Comparison of ENCODE assay signal across 26 mouse cellular contexts in genomic region chr13:100511860-100512364, GRCm38 (mm10). TPM values are rescaled to one million over a fixed set of nuclear protein-coding genes. Genes with fewer than 3 reads are reported as not detected.
DNase-seq lines count a peak whose midpoint lies in the region; ATAC-seq and TF ChIP-seq lines count a peak whose summit lies in the region.
"Had no signal": no experiment of that assay in that cellular context is flagged by ENCODE, and none has a peak within 500 bp of the region (broad histone marks: within the 10 kb centered on the region; RNA-seq: fewer than 3 reads in every experiment).

No protein-coding gene starts in this region.

- H3K27ac ChIP-seq in liver, embryonic 11.5 days (ENCODE audit: low read depth, low read length): peak overlapping the region; percentile 79; the same call in 1 of the 2 replicates
- H3K27ac ChIP-seq in MEL (ENCODE audit: control insufficient read depth, low read depth, low read length): peak overlapping the region; percentile 77
- peak overlapping the region; percentile 69 for H3K27ac ChIP-seq in liver, embryonic 12.5 days
- no peak overlapping the region for H3K27ac ChIP-seq in liver, embryonic 16.5 days (ENCODE audit: low read length)
- H3K27ac ChIP-seq: embryonic facial prominence, embryonic 15.5 days; forebrain, embryonic 10.5 days; heart, embryonic 10.5 days; hindbrain, embryonic 13.5 days had no signal

- no peak for DNase-seq in liver, embryonic 11.5 days (ENCODE audit: low spot score)
- DNase-seq in liver: no peak
- DNase-seq in MEL (ENCODE audit: low read depth, low spot score): peak; percentile 70
- DNase-seq in layer of hippocampus, adult 9-11 months: no peak
- DNase-seq in frontal cortex, postnatal 10 days (ENCODE audit: low spot score in 2 of 2): no peak
- no peak for DNase-seq in retina, embryonic 14.5 days (ENCODE audit: low spot score)
- DNase-seq: adrenal gland, postnatal 25 days; cerebellum, adult 11 months; cerebellum, adult 8-10 months; cerebellum, postnatal 14 days; embryo, embryonic 11 days; gastrocnemius, postnatal 10 days; heart, adult 18-20 months; heart, postnatal 10 days had no signal

- H3K36me3 ChIP-seq in liver, embryonic 11.5 days (ENCODE audit: control insufficient read depth, insufficient read depth, low read length): no peaks in the 10 kb centered on the region
- H3K36me3 ChIP-seq in MEL (ENCODE audit: control insufficient read depth in 1 of 2, insufficient read depth in 2 of 2, low read length in 2 of 2): peaks cover 0 to 17% of the 10 kb centered on the region in 2 experiments; a peak in 2 of 4 replicates
- H3K36me3 ChIP-seq in liver, embryonic 12.5 days: 0 out of 2 replicates have a peak, but pooled peaks cover 3% of the 10 kb centered on the region
- H3K36me3 ChIP-seq in liver, embryonic 16.5 days (ENCODE audit: control insufficient read depth, insufficient read depth): no peaks in the 10 kb centered on the region
- H3K36me3 ChIP-seq: embryonic facial prominence, embryonic 15.5 days; forebrain, embryonic 10.5 days; heart, embryonic 10.5 days; hindbrain, embryonic 13.5 days had no signal

- 0 out of 2 replicates have a peak overlapping the region, but pooled peaks have one; percentile 2 for H3K4me2 ChIP-seq in liver, embryonic 11.5 days
- H3K4me2 ChIP-seq in liver, embryonic 12.5 days: peak overlapping the region; percentile 47
- H3K4me2 ChIP-seq in liver, embryonic 16.5 days (ENCODE audit: low read depth, low read length): no peak overlapping the region
- H3K4me2 ChIP-seq: embryonic facial prominence, embryonic 15.5 days; hindbrain, embryonic 13.5 days had no signal

- H3K9ac ChIP-seq in liver, embryonic 11.5 days (ENCODE audit: low read depth, low read length): no peak overlapping the region
- H3K9ac ChIP-seq in MEL (ENCODE audit: control insufficient read depth, low read depth, low read length, poor library complexity, severe bottlenecking): peak overlapping the region; percentile 12
- no peak overlapping the region for H3K9ac ChIP-seq in liver, embryonic 12.5 days
- no peak overlapping the region for H3K9ac ChIP-seq in liver, embryonic 16.5 days (ENCODE audit: low read depth, low read length)
- H3K9ac ChIP-seq: hindbrain, embryonic 13.5 days had no signal

- TF ChIP-seq RAD21 in MEL (IDR thresholded peaks at IDR 0.05; ENCODE audit: low read depth, low read length): no peak

- H3K79me2 ChIP-seq in MEL (ENCODE audit: control insufficient read depth, insufficient read depth, low read length, poor library complexity): no peaks in the 10 kb centered on the region

- no peaks in the 10 kb centered on the region for H3K9me3 ChIP-seq in liver, embryonic 11.5 days (ENCODE audit: control insufficient read depth, low read length)
- H3K9me3 ChIP-seq in MEL (replicated peaks; ENCODE audit: insufficient read depth, low read length): no peaks in the 10 kb centered on the region
- no peaks in the 10 kb centered on the region for H3K9me3 ChIP-seq in liver, embryonic 12.5 days (replicated peaks)
- H3K9me3 ChIP-seq in liver, embryonic 16.5 days (replicated peaks; ENCODE audit: control insufficient read depth, low read length): no peaks in the 10 kb centered on the region
- H3K9me3 ChIP-seq: embryonic facial prominence, embryonic 15.5 days; forebrain, embryonic 10.5 days; heart, embryonic 10.5 days; hindbrain, embryonic 13.5 days had no signal

- no peaks in the 10 kb centered on the region for H3K27me3 ChIP-seq in liver, embryonic 11.5 days (replicated peaks; ENCODE audit: control insufficient read depth, insufficient read depth, low read length)
- no peaks in the 10 kb centered on the region for H3K27me3 ChIP-seq in MEL (ENCODE audit: control insufficient read depth in 1 of 2, insufficient read depth in 2 of 2, low read length in 2 of 2)
- H3K27me3 ChIP-seq in liver, embryonic 12.5 days (replicated peaks): no peaks in the 10 kb centered on the region
- no peaks in the 10 kb centered on the region for H3K27me3 ChIP-seq in liver, embryonic 16.5 days (ENCODE audit: control insufficient read depth, insufficient read depth, low read depth, low read length)
- H3K27me3 ChIP-seq: embryonic facial prominence, embryonic 15.5 days; hindbrain, embryonic 13.5 days had no signal

- 46% methylated on average over 4 of the region's 4 CpGs for WGBS in liver, embryonic 11.5 days
- WGBS in liver, embryonic 12.5 days (ENCODE audit: insufficient replicate concordance): 24% methylated on average over 4 of the region's 4 CpGs
- 39% methylated on average over 4 of the region's 4 CpGs for WGBS in liver, embryonic 16.5 days (ENCODE audit: insufficient replicate concordance)

- TF ChIP-seq CTCF in MEL (IDR thresholded peaks at IDR 0.05 in 2 of 3, conservative IDR thresholded peaks at IDR 0.05 in 1 of 3; ENCODE audit: control insufficient read depth in 1 of 3, insufficient read depth in 1 of 3, low read depth in 2 of 3, low read length in 3 of 3, poor library complexity in 1 of 3, severe bottlenecking in 1 of 3): no peak

- TF ChIP-seq EP300 in MEL (IDR thresholded peaks at IDR 0.05; ENCODE audit: low read depth in 1 of 2, low read length in 2 of 2): peak; percentile 61 to 85; a peak in 3 of 4 replicates

- no peak overlapping the region for H3K4me3 ChIP-seq in liver, embryonic 11.5 days (ENCODE audit: low read depth, low read length)
- H3K4me3 ChIP-seq in MEL (ENCODE audit: control insufficient read depth in 1 of 2, insufficient read depth in 1 of 2, low read depth in 2 of 2, low read length in 2 of 2): peak overlapping the region in 1 of 2 experiments; percentile 3; a peak in 2 of 4 replicates
- no peak overlapping the region for H3K4me3 ChIP-seq in liver, embryonic 12.5 days
- no peak overlapping the region for H3K4me3 ChIP-seq in liver, embryonic 16.5 days (ENCODE audit: low read depth, low read length)
- H3K4me3 ChIP-seq: embryonic facial prominence, embryonic 15.5 days; forebrain, embryonic 10.5 days; heart, embryonic 10.5 days; hindbrain, embryonic 13.5 days had no signal

- peak; percentile 87 for ATAC-seq in liver, embryonic 11.5 days (replicated peaks; ENCODE audit: low FRiP score)
- ATAC-seq in liver, embryonic 12.5 days: peak; percentile 89
- ATAC-seq in liver, embryonic 16.5 days (ENCODE audit: low read depth): peak; percentile 81
- ATAC-seq: forebrain, embryonic 14.5 days had no signal

- peaks cover 6% of the 10 kb centered on the region; the same call in 1 of the 2 replicates for H3K4me1 ChIP-seq in liver, embryonic 11.5 days (replicated peaks; ENCODE audit: control insufficient read depth, insufficient read depth, low read length)
- peaks cover 10 to 27% of the 10 kb centered on the region in 2 experiments for H3K4me1 ChIP-seq in MEL (ENCODE audit: control insufficient read depth in 1 of 2, insufficient read depth in 2 of 2, low read length in 2 of 2)
- H3K4me1 ChIP-seq in liver, embryonic 12.5 days: peaks cover 27% of the 10 kb centered on the region
- peaks cover 8% of the 10 kb centered on the region for H3K4me1 ChIP-seq in liver, embryonic 16.5 days (ENCODE audit: control insufficient read depth, low read depth, low read length)
- H3K4me1 ChIP-seq: hindbrain, embryonic 13.5 days had no signal

- TF ChIP-seq POLR2A in MEL (IDR thresholded peaks at IDR 0.05; ENCODE audit: control insufficient read depth in 1 of 2, insufficient read depth in 1 of 2, low read depth in 1 of 2, low read length in 2 of 2, poor library complexity in 1 of 2): no peak

TF ChIP-seq in MEL, 35 proteins besides CTCF, POLR2A, EP300 and RAD21 (continues in another document):
- TF ChIP-seq JUND (IDR thresholded peaks at IDR 0.05; ENCODE audit: low read depth, low read length) (no peak), CHD2 (IDR thresholded peaks at IDR 0.05; ENCODE audit: low read length) (no peak), MXI1 (IDR thresholded peaks at IDR 0.05; ENCODE audit: low read depth, low read length) (no peak; the same call in 1 of the 2 replicates), USF1 (IDR thresholded peaks at IDR 0.05; ENCODE audit: low read depth, low read length) (no peak), CHD1 (IDR thresholded peaks at IDR 0.05; ENCODE audit: low read depth, low read length) (no peak), ZC3H11A (IDR thresholded peaks at IDR 0.05; ENCODE audit: low read depth, low read length) (no peak), ZKSCAN1 (IDR thresholded peaks at IDR 0.05; ENCODE audit: low read depth, low read length) (no peak), ZMIZ1 (IDR thresholded peaks at IDR 0.05; ENCODE audit: low read depth, low read length) (no peak), ZNF384 (IDR thresholded peaks at IDR 0.05; ENCODE audit: low read depth, low read length) (peak; percentile 27; the same call in 1 of the 2 replicates), SMC3 (IDR thresholded peaks at IDR 0.05; ENCODE audit: low read depth, low read length) (no peak), MYC (IDR thresholded peaks at IDR 0.05; ENCODE audit: low read depth, low read length) (no peak), NELFE (IDR thresholded peaks at IDR 0.05; ENCODE audit: low read depth, low read length) (no peak; the same call in 1 of the 2 replicates)

RNA-seq across cellular contexts. Expression of gene Gtf2h2, which starts 19.5 kb away (rescaled TPM):
- polyA plus RNA-seq in liver, embryonic 11.5 days (2014; fragmentation: Nextera tagmentation; extraction: Ambion mirVana): 83.2 and 86.6 TPM in 2 replicates
- 43.0 and 47.2 TPM in 2 replicates for total RNA-seq in MEL (2012; rRNA removed)
- 10 to 100 TPM in 1 of 2 experiments, not detected in 1; 71.6 TPM for polyA plus RNA-seq in MEL (2012; ENCODE audit: insufficient read depth in 1 of 2, insufficient read length in 2 of 2, low read depth in 1 of 2, low replicate concordance in 2 of 2, missing spikeins in 1 of 2)
- 46.6 and 52.2 TPM in 2 replicates for polyA plus RNA-seq in liver, embryonic 12.5 days (2016; fragmentation: Nextera tagmentation; extraction: Ambion mirVana)
- polyA plus RNA-seq in liver, embryonic 16.5 days (2015; fragmentation: Nextera tagmentation; extraction: Ambion mirVana): 20.0 and 22.3 TPM in 2 replicates

RNA-seq across cellular contexts. Expression of gene Ocln, which starts 40.6 kb away (rescaled TPM):
- polyA plus RNA-seq in liver, embryonic 11.5 days (2014; fragmentation: Nextera tagmentation; extraction: Ambion mirVana): 8.5 and 9.4 TPM in 2 replicates
- total RNA-seq in MEL (2012; rRNA removed): 0.23 and 0.31 TPM in 2 replicates
- under 1 TPM in 1 of 2 experiments, not detected in 1; 0.58 TPM for polyA plus RNA-seq in MEL (2012; ENCODE audit: insufficient read depth in 1 of 2, insufficient read length in 2 of 2, low read depth in 1 of 2, low replicate concordance in 2 of 2, missing spikeins in 1 of 2)
- polyA plus RNA-seq in liver, embryonic 12.5 days (2016; fragmentation: Nextera tagmentation; extraction: Ambion mirVana): 6.7 and 6.9 TPM in 2 replicates
- polyA plus RNA-seq in liver, embryonic 16.5 days (2015; fragmentation: Nextera tagmentation; extraction: Ambion mirVana): 12.9 and 15.1 TPM in 2 replicates
- total RNA-seq: common myeloid progenitor, adult 5-6 weeks had no signal
- polyA plus RNA-seq: erythroblast, embryonic 14.5 days had no signal

RNA-seq across cellular contexts. Expression of gene Naip1, which starts 59.2 kb away (rescaled TPM):
- polyA plus RNA-seq in liver, embryonic 11.5 days (2014; fragmentation: Nextera tagmentation; extraction: Ambion mirVana): not detected in 2 replicates
- total RNA-seq in MEL (2012; rRNA removed): not detected in 2 replicates
- polyA plus RNA-seq in MEL (2012; ENCODE audit: insufficient read depth in 1 of 2, insufficient read length in 2 of 2, low read depth in 1 of 2, low replicate concordance in 2 of 2, missing spikeins in 1 of 2): under 1 TPM in 1 of 2 experiments, not detected in 1; 0.01 TPM
- polyA plus RNA-seq in liver, embryonic 12.5 days (2016; fragmentation: Nextera tagmentation; extraction: Ambion mirVana): not detected in 2 replicates
- 0.08 TPM in 1 of 2 replicates, not detected in the other for polyA plus RNA-seq in liver, embryonic 16.5 days (2015; fragmentation: Nextera tagmentation; extraction: Ambion mirVana)
- total RNA-seq: common myeloid progenitor, adult 5-6 weeks; gastrocnemius, postnatal 10 days; hematopoietic stem cell, adult 5-6 weeks had no signal
- polyA plus RNA-seq: embryonic facial prominence, embryonic 11.5 days; embryonic facial prominence, embryonic 15.5 days; erythroblast, embryonic 14.5 days; forebrain, embryonic 10.5 days; forebrain, embryonic 14.5 days; heart, embryonic 10.5 days; heart, embryonic 14.5 days had no signal
